Mouse (Mus musculus): ENCODE measurements around the gene Olfr681. TPM values are rescaled to one million over a fixed set of nuclear protein-coding genes. Genes with fewer than 3 reads are reported as not detected.
"Not testable (repeated sequence)": the region's sequence is repeated elsewhere in the genome, so short reads cannot be mapped to it uniquely, and the experiment has no call there.

The Olfr681 gene
- not detected in 2 replicates for polyA plus RNA-seq (2012; rRNA removed)

GRCm38 (mm10) chr7:105116536-105116935 lies at the start of gene Olfr681:
Gene Olfr681 (plus strand): TSS chr7:105116836.
- TF ChIP-seq POLR2A (IDR thresholded peaks at IDR 0.05; ENCODE audit: borderline replicate concordance, extremely low read depth, low read depth, low read length) = no peak
- no peak for TF ChIP-seq CTCF (IDR thresholded peaks at IDR 0.05; ENCODE audit: insufficient read depth, low read length)
- Histone ChIP-seq H3K4me3 (replicated peaks; ENCODE audit: extremely low read depth, low read depth, low read length) (no peak within 1 kb of the TSS), H3K4me1 (ENCODE audit: control insufficient read depth, insufficient read depth, low read length) (no peaks in the 10 kb centered on the region)
- DNase-seq = no peak

GRCm38 (mm10) chr7:105080905-105081304 lies 35.7 kb upstream of the Olfr681 start, which contains the start of gene Olfr679:
Gene Olfr679 (plus strand): TSS chr7:105081205.
- Histone ChIP-seq H3K4me3 (replicated peaks; ENCODE audit: extremely low read depth, low read depth, low read length) (no peak within 1 kb of the TSS), H3K4me1 (ENCODE audit: control insufficient read depth, insufficient read depth, low read length) (no peaks in the 10 kb centered on the region)
- no peak for DNase-seq
- WGBS = 43% methylated on average over 1 of the region's 1 CpGs
- no peak for TF ChIP-seq POLR2A (IDR thresholded peaks at IDR 0.05; ENCODE audit: borderline replicate concordance, extremely low read depth, low read depth, low read length)
- no peak for TF ChIP-seq CTCF (IDR thresholded peaks at IDR 0.05; ENCODE audit: insufficient read depth, low read length)

- H3K4me3 ChIP-seq (replicated peaks; ENCODE audit: extremely low read depth, low read depth, low read length); H3K4me1 ChIP-seq (ENCODE audit: control insufficient read depth, insufficient read depth, low read length); DNase-seq: not testable (repeated sequence)
Measured at GRCm38 (mm10) chr7:105092717-105093116, 23.9 kb upstream of the Olfr681 start, which contains the start of gene Olfr680-ps1. Gene Olfr680-ps1 (minus strand): TSS chr7:105092817.

GRCm38 (mm10) chr7:105141275-105141674 lies 24.6 kb downstream of the Olfr681 start:
- Histone ChIP-seq H3K4me1 (ENCODE audit: control insufficient read depth, insufficient read depth, low read length) (no peaks in the 10 kb centered on the region), H3K4me3 (replicated peaks; ENCODE audit: extremely low read depth, low read depth, low read length) (no peak overlapping the region)
- WGBS = 48% methylated on average over 2 of the region's 2 CpGs
- TF ChIP-seq CTCF (IDR thresholded peaks at IDR 0.05; ENCODE audit: insufficient read depth, low read length) (no peak), POLR2A (IDR thresholded peaks at IDR 0.05; ENCODE audit: borderline replicate concordance, extremely low read depth, low read depth, low read length) (no peak)
- DNase-seq = no peak

GRCm38 (mm10) chr7:105146912-105147311 lies 30.3 kb downstream of the Olfr681 start, which contains the start of gene Olfr683:
Gene Olfr683 (minus strand): TSS chr7:105147012.
- no peak within 1 kb of the TSS for H3K4me3 ChIP-seq (replicated peaks; ENCODE audit: extremely low read depth, low read depth, low read length)
- H3K4me1 ChIP-seq (ENCODE audit: control insufficient read depth, insufficient read depth, low read length) = no peaks in the 10 kb centered on the region
- TF ChIP-seq CTCF (IDR thresholded peaks at IDR 0.05; ENCODE audit: insufficient read depth, low read length) = no peak
- TF ChIP-seq POLR2A (IDR thresholded peaks at IDR 0.05; ENCODE audit: borderline replicate concordance, extremely low read depth, low read depth, low read length) = no peak
- no peak for DNase-seq
- WGBS = 43% methylated on average over 1 of the region's 1 CpGs

- TF ChIP-seq CTCF (IDR thresholded peaks at IDR 0.05; ENCODE audit: insufficient read depth, low read length) (no peak), POLR2A (IDR thresholded peaks at IDR 0.05; ENCODE audit: borderline replicate concordance, extremely low read depth, low read depth, low read length) (no peak)
- DNase-seq = no peak
- no peak within 1 kb of the TSS for H3K4me3 ChIP-seq (replicated peaks; ENCODE audit: extremely low read depth, low read depth, low read length)
- WGBS = 60% methylated on average over 1 of the region's 1 CpGs
- no peaks in the 10 kb centered on the region for H3K4me1 ChIP-seq (ENCODE audit: control insufficient read depth, insufficient read depth, low read length)
Measured at GRCm38 (mm10) chr7:105163553-105163952, 46.9 kb downstream of the Olfr681 start, which contains the start of gene Olfr684. Gene Olfr684 (minus strand): TSS chr7:105163653.

GRCm38 (mm10) chr7:105170773-105171172 lies 54.1 kb downstream of the Olfr681 start:
- no peak for TF ChIP-seq POLR2A (IDR thresholded peaks at IDR 0.05; ENCODE audit: borderline replicate concordance, extremely low read depth, low read depth, low read length)
- no peak for TF ChIP-seq CTCF (IDR thresholded peaks at IDR 0.05; ENCODE audit: insufficient read depth, low read length)
- WGBS = 37% methylated on average over 4 of the region's 4 CpGs
- Histone ChIP-seq H3K4me1 (ENCODE audit: control insufficient read depth, insufficient read depth, low read length) (no peaks in the 10 kb centered on the region), H3K4me3 (replicated peaks; ENCODE audit: extremely low read depth, low read depth, low read length) (no peak overlapping the region)
- no peak for DNase-seq

Other genes with a start within 250 kb of the Olfr681 start
- not detected in 2 replicates for gene Olfr665, start 238.8 kb upstream of the Olfr681 start, polyA plus RNA-seq (2012; rRNA removed)
- gene Olfr666, start 220.9 kb upstream of the Olfr681 start, polyA plus RNA-seq (2012; rRNA removed) = not detected in 2 replicates
- not detected in 2 replicates for gene Olfr667, start 195.4 kb upstream of the Olfr681 start, polyA plus RNA-seq (2012; rRNA removed)
- not detected in 2 replicates for gene Olfr668, start 188.8 kb upstream of the Olfr681 start, polyA plus RNA-seq (2012; rRNA removed)
- gene Olfr669, start 182.6 kb upstream of the Olfr681 start, polyA plus RNA-seq (2012; rRNA removed) = not detected in 2 replicates
- gene Olfr670, start 154.2 kb upstream of the Olfr681 start, polyA plus RNA-seq (2012; rRNA removed) = not detected in 2 replicates
- not detected in 2 replicates for gene Olfr671, start 137.7 kb upstream of the Olfr681 start, polyA plus RNA-seq (2012; rRNA removed)
- gene Olfr672, start 114.8 kb upstream of the Olfr681 start, polyA plus RNA-seq (2012; rRNA removed) = not detected in 2 replicates
- gene Olfr675, start 88.4 kb upstream of the Olfr681 start, polyA plus RNA-seq (2012; rRNA removed) = not detected in 2 replicates
- not detected in 2 replicates for gene Olfr676, start 84.1 kb upstream of the Olfr681 start, polyA plus RNA-seq (2012; rRNA removed)
- not detected in 2 replicates for gene Olfr677, start 65.5 kb upstream of the Olfr681 start, polyA plus RNA-seq (2012; rRNA removed)
- gene Olfr678, start 52.4 kb upstream of the Olfr681 start, polyA plus RNA-seq (2012; rRNA removed) = not detected in 2 replicates
- gene Olfr679, start 35.6 kb upstream of the Olfr681 start, polyA plus RNA-seq (2012; rRNA removed) = not detected in 2 replicates
- not detected in 2 replicates for gene Olfr680-ps1, start 24.0 kb upstream of the Olfr681 start, polyA plus RNA-seq (2012; rRNA removed)
- not detected in 2 replicates for gene Olfr683, start 30.2 kb downstream of the Olfr681 start, polyA plus RNA-seq (2012; rRNA removed)
- gene Olfr684, start 46.8 kb downstream of the Olfr681 start, polyA plus RNA-seq (2012; rRNA removed) = not detected in 2 replicates
- gene Olfr685, start 69.2 kb downstream of the Olfr681 start, polyA plus RNA-seq (2012; rRNA removed) = not detected in 2 replicates
- gene Olfr686, start 90.6 kb downstream of the Olfr681 start, polyA plus RNA-seq (2012; rRNA removed) = not detected in 2 replicates
- gene Olfr688, start 171.3 kb downstream of the Olfr681 start, polyA plus RNA-seq (2012; rRNA removed) = not detected in 2 replicates
- not detected in 2 replicates for gene Olfr689, start 194.3 kb downstream of the Olfr681 start, polyA plus RNA-seq (2012; rRNA removed)
- not detected in 2 replicates for gene Olfr690, start 217.3 kb downstream of the Olfr681 start, polyA plus RNA-seq (2012; rRNA removed)
- gene Olfr691, start 225.4 kb downstream of the Olfr681 start, polyA plus RNA-seq (2012; rRNA removed) = not detected in 2 replicates

All from lung, adult 2 months (tissue).